Mouse (Mus musculus): Measurements from ENCODE around the gene Wwp2.

GRCm38 (mm10) chr8:107484956-107485355 is 48.8 kb downstream of the Wwp2 start:
- TF ChIP-seq MYOG (IDR thresholded peaks at IDR 0.05; ENCODE audit: control insufficient read depth in 1 of 3, insufficient read depth in 1 of 3, insufficient read length in 2 of 3, low read depth in 2 of 3) (no peak), TCF3 (IDR thresholded peaks at IDR 0.05; ENCODE audit: insufficient read length, low read depth) (no peak), POLR2A (IDR thresholded peaks at IDR 0.05; ENCODE audit: insufficient read length, low read depth) (no peak), MAX (IDR thresholded peaks at IDR 0.05; ENCODE audit: low read depth) (no peak), E2F4 (IDR thresholded peaks at IDR 0.05; ENCODE audit: insufficient read depth) (no peak), USF1 (IDR thresholded peaks at IDR 0.05; ENCODE audit: low read depth) (no peak), REST (IDR thresholded peaks at IDR 0.05; ENCODE audit: insufficient read depth, insufficient read length) (no peak), MYOD1 (IDR thresholded peaks at IDR 0.05; ENCODE audit: control insufficient read depth in 1 of 3, insufficient read length in 2 of 3, low read depth in 2 of 3) (no peak), POLR2AphosphoS2 (IDR thresholded peaks at IDR 0.05; ENCODE audit: insufficient read length, low read depth) (no peak), TCF12 (IDR thresholded peaks at IDR 0.05; ENCODE audit: insufficient read depth, poor library complexity, severe bottlenecking) (no peak), SRF (IDR thresholded peaks at IDR 0.05; ENCODE audit: control insufficient read depth, insufficient read length, low read depth) (no peak)

All from myocyte (in vitro differentiated cells).